Mouse (Mus musculus): ENCODE results near the gene Isoc2a. TPM values are rescaled to one million over a fixed set of nuclear protein-coding genes. Genes with fewer than 3 reads are reported as not detected.

Isoc2a gene
- polyA plus RNA-seq (2012; rRNA removed), result 14.5 and 15.3 TPM in 2 replicates

DNA sequence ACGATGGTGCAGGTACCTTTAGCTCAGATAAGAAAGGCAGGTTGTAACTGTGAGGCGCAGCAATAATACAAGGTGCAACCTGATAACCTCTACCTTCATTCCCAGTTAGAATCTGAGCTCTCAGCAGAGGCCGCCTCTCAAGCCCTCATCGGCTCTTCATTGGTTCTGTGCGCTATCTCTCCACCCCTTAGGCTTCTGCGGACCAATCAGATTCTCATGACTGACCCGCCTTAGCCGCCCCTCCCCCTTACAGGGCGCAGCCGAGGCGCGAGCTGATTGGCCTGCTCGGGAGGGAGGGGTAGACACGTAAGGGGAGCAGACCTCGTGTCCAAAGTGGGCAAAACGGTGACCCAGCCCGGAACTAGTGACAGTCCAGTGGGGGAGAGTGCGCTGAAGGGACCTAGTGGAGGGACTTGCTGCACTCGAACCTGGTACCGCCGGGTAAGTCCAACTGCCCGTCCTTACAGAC is at the start of gene Isoc2a:
Gene Isoc2a, plus strand, starts transcription at position 401 of the 469 bp plus-strand sequence.
- H3K27me3 ChIP-seq (ENCODE audit: control insufficient read depth, insufficient read depth, low read length), result no peaks in the 10 kb centered on the region
- TF ChIP-seq POLR2A (IDR thresholded peaks at IDR 0.05; ENCODE audit: low read depth, low read length) (peak; percentile 93), CTCF (IDR thresholded peaks at IDR 0.05; ENCODE audit: extremely low read depth, insufficient read depth, insufficient read length, insufficient replicate concordance) (no peak)
- peak within 1 kb of the TSS; percentile 69 for H3K4me3 ChIP-seq (ENCODE audit: extremely low read depth, insufficient read depth, insufficient read length)
- H3K27ac ChIP-seq (ENCODE audit: insufficient read depth, low read length), result peak within 1 kb of the TSS; percentile 53
- peak; percentile 87 to 88 for DNase-seq (ENCODE audit: low read depth in 1 of 2, low spot score in 2 of 2)
- under 1% methylated on average over 22 of the region's 22 CpGs for WGBS
- H3K36me3 ChIP-seq (ENCODE audit: control insufficient read depth, insufficient read depth, low read length), result no peaks in the 10 kb centered on the region
- H3K4me1 ChIP-seq (ENCODE audit: control insufficient read depth, insufficient read depth, insufficient read length), result peaks cover 8% of the 10 kb centered on the region; the same call in 1 of the 2 replicates

DNA sequence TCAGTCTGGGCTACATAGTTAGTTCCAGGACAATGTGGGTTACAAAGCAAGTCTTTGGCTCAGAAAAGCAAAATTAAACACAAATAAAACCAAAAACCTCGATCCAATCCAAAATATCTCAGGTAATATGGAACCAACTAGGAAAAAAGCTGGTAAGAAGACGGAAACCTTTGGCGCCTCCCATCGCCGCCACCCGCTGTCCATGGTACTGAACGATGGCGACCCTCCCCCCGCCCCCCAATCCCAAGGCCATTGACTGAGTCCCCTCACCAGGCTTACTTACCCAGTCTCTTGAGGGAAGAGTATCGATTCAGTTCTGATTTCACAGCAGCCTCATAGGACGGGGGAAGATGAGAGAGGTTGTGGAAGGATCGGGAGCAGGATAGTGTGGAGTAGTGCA is 46.5 kb upstream of the Isoc2a start:
- Histone ChIP-seq H3K27me3 (ENCODE audit: control insufficient read depth, insufficient read depth, low read length) (no peaks in the 10 kb centered on the region; the same call in 1 of the 2 replicates), H3K27ac (ENCODE audit: insufficient read depth, low read length) (no peak overlapping the region), H3K4me1 (ENCODE audit: control insufficient read depth, insufficient read depth, insufficient read length) (no peaks in the 10 kb centered on the region), H3K4me3 (ENCODE audit: extremely low read depth, insufficient read depth, insufficient read length) (no peak overlapping the region), H3K36me3 (ENCODE audit: control insufficient read depth, insufficient read depth, low read length) (no peaks in the 10 kb centered on the region)
- TF ChIP-seq CTCF (IDR thresholded peaks at IDR 0.05; ENCODE audit: extremely low read depth, insufficient read depth, insufficient read length, insufficient replicate concordance) (no peak), POLR2A (IDR thresholded peaks at IDR 0.05; ENCODE audit: low read depth, low read length) (no peak)
- no peak for DNase-seq (ENCODE audit: low read depth in 1 of 2, low spot score in 2 of 2)
- WGBS, result 14% methylated on average over 12 of the region's 12 CpGs

- DNase-seq (ENCODE audit: low read depth in 1 of 2, low spot score in 2 of 2), result no peak
- Histone ChIP-seq H3K27ac (ENCODE audit: insufficient read depth, low read length) (no peak overlapping the region), H3K27me3 (ENCODE audit: control insufficient read depth, insufficient read depth, low read length) (peaks cover 11% of the 10 kb centered on the region), H3K4me3 (ENCODE audit: extremely low read depth, insufficient read depth, insufficient read length) (peak overlapping the region; percentile 31; the same call in 1 of the 2 replicates), H3K4me1 (ENCODE audit: control insufficient read depth, insufficient read depth, insufficient read length) (peaks cover 3% of the 10 kb centered on the region), H3K36me3 (ENCODE audit: control insufficient read depth, insufficient read depth, low read length) (no peaks in the 10 kb centered on the region)
- no peak for TF ChIP-seq POLR2A (IDR thresholded peaks at IDR 0.05; ENCODE audit: low read depth, low read length)
- TF ChIP-seq CTCF (IDR thresholded peaks at IDR 0.05; ENCODE audit: extremely low read depth, insufficient read depth, insufficient read length, insufficient replicate concordance), result no peak
- WGBS, result 4% methylated on average over 32 of the region's 34 CpGs
Measured at GRCm38 (mm10) chr7:4835631-4836327, 41.2 kb upstream of the Isoc2a start.

DNA sequence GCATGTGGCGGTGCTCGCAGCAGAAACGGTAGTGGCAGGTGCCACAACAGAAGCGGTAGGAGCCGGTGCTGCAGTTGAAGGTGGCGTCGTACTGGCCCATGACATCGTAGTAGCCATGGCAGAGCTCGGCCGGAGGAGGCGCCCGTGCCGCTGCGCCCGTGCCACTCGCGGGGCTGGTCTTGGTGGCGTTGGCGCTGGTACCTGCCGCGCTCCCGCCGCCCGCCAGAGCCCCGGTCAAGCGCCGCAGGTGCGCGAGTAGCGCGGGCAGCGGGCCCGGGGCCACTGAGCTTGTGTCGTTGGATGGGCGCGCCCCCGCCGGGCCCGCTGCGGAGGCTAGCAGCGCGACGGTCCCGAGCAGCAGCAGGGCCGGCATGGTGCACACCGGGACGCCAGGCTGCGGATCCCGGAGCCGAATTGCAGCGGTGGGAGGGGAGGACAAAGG is 40.6 kb upstream of the Isoc2a start:
- 1% methylated on average over 51 of the region's 51 CpGs for WGBS
- no peak overlapping the region for H3K27ac ChIP-seq (ENCODE audit: insufficient read depth, low read length)
- TF ChIP-seq POLR2A (IDR thresholded peaks at IDR 0.05; ENCODE audit: low read depth, low read length) (no peak), CTCF (IDR thresholded peaks at IDR 0.05; ENCODE audit: extremely low read depth, insufficient read depth, insufficient read length, insufficient replicate concordance) (peak; percentile 14; the same call in 1 of the 2 replicates)
- H3K4me1 ChIP-seq (ENCODE audit: control insufficient read depth, insufficient read depth, insufficient read length), result peaks cover 3% of the 10 kb centered on the region
- H3K4me3 ChIP-seq (ENCODE audit: extremely low read depth, insufficient read depth, insufficient read length), result peak overlapping the region; percentile 31; the same call in 1 of the 2 replicates
- no peaks in the 10 kb centered on the region for H3K36me3 ChIP-seq (ENCODE audit: control insufficient read depth, insufficient read depth, low read length)
- H3K27me3 ChIP-seq (ENCODE audit: control insufficient read depth, insufficient read depth, low read length), result peaks cover 11% of the 10 kb centered on the region
- peak; percentile 15 to 62 for DNase-seq (ENCODE audit: low read depth in 1 of 2, low spot score in 2 of 2)

DNA sequence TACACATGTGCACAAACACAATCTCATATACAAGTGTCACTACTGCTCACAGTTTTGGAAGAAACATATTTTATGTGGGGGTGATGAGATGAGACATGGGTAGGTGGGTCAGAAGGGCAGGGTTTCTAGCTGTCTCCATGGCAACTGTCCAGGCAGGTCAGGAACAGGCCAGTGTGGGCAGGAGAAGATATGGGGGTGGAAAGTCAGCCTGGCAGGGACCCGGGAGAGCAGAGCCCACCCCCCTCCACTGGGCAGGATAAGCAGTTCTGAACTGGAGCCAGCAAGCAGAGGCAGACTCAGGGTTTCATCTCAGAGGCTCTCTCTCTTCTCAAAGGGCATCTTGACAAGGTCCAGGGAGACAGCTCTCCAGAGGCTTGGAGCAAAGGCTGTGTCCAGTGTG is 39.3 kb upstream of the Isoc2a start:
- H3K27me3 ChIP-seq (ENCODE audit: control insufficient read depth, insufficient read depth, low read length), result peaks cover 15% of the 10 kb centered on the region
- DNase-seq (ENCODE audit: low read depth in 1 of 2, low spot score in 2 of 2), result no peak

DNA sequence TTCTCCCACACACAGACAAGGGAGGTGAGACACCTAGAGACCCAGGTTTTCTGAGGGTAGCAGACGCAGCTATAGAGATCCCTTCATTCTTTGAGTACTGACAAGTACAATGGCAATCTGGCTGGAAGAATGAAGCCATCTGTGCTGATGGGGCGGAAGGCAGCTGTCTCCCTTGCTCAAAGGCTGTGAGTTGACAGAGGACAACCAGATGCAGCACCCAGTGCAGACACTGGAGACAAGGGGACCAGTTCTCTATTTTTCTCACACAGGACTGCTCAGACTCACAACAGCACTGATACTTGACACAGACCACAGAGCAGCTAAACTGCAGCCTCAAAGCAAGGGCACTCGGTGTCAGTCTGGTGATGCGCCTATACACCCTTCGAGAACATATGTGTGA is 34.9 kb upstream of the Isoc2a start:
- no peak for DNase-seq (ENCODE audit: low read depth in 1 of 2, low spot score in 2 of 2)
- peaks cover 20% of the 10 kb centered on the region for H3K27me3 ChIP-seq (ENCODE audit: control insufficient read depth, insufficient read depth, low read length)
- no peak overlapping the region for H3K4me3 ChIP-seq (ENCODE audit: extremely low read depth, insufficient read depth, insufficient read length)
- no peaks in the 10 kb centered on the region; the same call in 1 of the 2 replicates for H3K4me1 ChIP-seq (ENCODE audit: control insufficient read depth, insufficient read depth, insufficient read length)
- TF ChIP-seq CTCF (IDR thresholded peaks at IDR 0.05; ENCODE audit: extremely low read depth, insufficient read depth, insufficient read length, insufficient replicate concordance) (no peak), POLR2A (IDR thresholded peaks at IDR 0.05; ENCODE audit: low read depth, low read length) (no peak)
- WGBS, result 58% methylated on average over 5 of the region's 5 CpGs
- no peak overlapping the region for H3K27ac ChIP-seq (ENCODE audit: insufficient read depth, low read length)
- H3K36me3 ChIP-seq (ENCODE audit: control insufficient read depth, insufficient read depth, low read length), result no peaks in the 10 kb centered on the region

More for the DNA sequence above, 39.3 kb upstream of the Isoc2a start:
- Histone ChIP-seq H3K4me3 (ENCODE audit: extremely low read depth, insufficient read depth, insufficient read length) (no peak overlapping the region), H3K27ac (ENCODE audit: insufficient read depth, low read length) (no peak overlapping the region), H3K4me1 (ENCODE audit: control insufficient read depth, insufficient read depth, insufficient read length) (peaks cover 3% of the 10 kb centered on the region), H3K36me3 (ENCODE audit: control insufficient read depth, insufficient read depth, low read length) (no peaks in the 10 kb centered on the region)
- TF ChIP-seq POLR2A (IDR thresholded peaks at IDR 0.05; ENCODE audit: low read depth, low read length) (no peak), CTCF (IDR thresholded peaks at IDR 0.05; ENCODE audit: extremely low read depth, insufficient read depth, insufficient read length, insufficient replicate concordance) (no peak)
- WGBS, result 35% methylated on average over 1 of the region's 1 CpGs

All from spleen, adult 2 months (tissue).